Mouse (Mus musculus): ENCODE data around the gene Lypd6b. TPM values are rescaled to one million over a fixed set of nuclear protein-coding genes. Genes with fewer than 3 reads are reported as not detected.

The Lypd6b gene
- polyA plus RNA-seq, 1 experiment from 2014 or later: 0.92 TPM

- H3K4me1 ChIP-seq (replicated peaks; ENCODE audit: control insufficient read depth, insufficient read depth, low read length): 0 out of 2 replicates have a peak, but pooled peaks cover 2% of the 10 kb centered on the region
- no peak overlapping the region for H3K9ac ChIP-seq (ENCODE audit: low read length)
- H3K4me2 ChIP-seq (ENCODE audit: low read depth, low read length, severe bottlenecking): no peak overlapping the region
- H3K27ac ChIP-seq (ENCODE audit: low read depth, low read length): no peak overlapping the region
- H3K4me3 ChIP-seq (ENCODE audit: low read depth, low read length): no peak overlapping the region
- DNase-seq (ENCODE audit: low spot score): no peak
- no peaks in the 10 kb centered on the region for H3K36me3 ChIP-seq (ENCODE audit: control insufficient read depth, insufficient read depth, low read length)
- H3K27me3 ChIP-seq (ENCODE audit: control insufficient read depth, insufficient read depth, low read length): no peaks in the 10 kb centered on the region
- WGBS: 92% methylated on average over 3 of the region's 3 CpGs
- no peak for ATAC-seq (replicated peaks; ENCODE audit: low FRiP score)
- no peaks in the 10 kb centered on the region for H3K9me3 ChIP-seq (ENCODE audit: control insufficient read depth, low read length)
These were observed 58.6 kb downstream of the Lypd6b start for GRCm38 (mm10) chr2:49846097-49846496.

- Histone ChIP-seq H3K27ac (ENCODE audit: low read depth, low read length) (no peak overlapping the region), H3K4me2 (ENCODE audit: low read depth, low read length, severe bottlenecking) (no peak overlapping the region), H3K27me3 (ENCODE audit: control insufficient read depth, insufficient read depth, low read length) (no peaks in the 10 kb centered on the region), H3K4me3 (ENCODE audit: low read depth, low read length) (no peak overlapping the region), H3K36me3 (ENCODE audit: control insufficient read depth, insufficient read depth, low read length) (no peaks in the 10 kb centered on the region), H3K9me3 (ENCODE audit: control insufficient read depth, low read length) (no peaks in the 10 kb centered on the region), H3K4me1 (replicated peaks; ENCODE audit: control insufficient read depth, insufficient read depth, low read length) (0 out of 2 replicates have a peak, but pooled peaks cover 2% of the 10 kb centered on the region), H3K9ac (ENCODE audit: low read length) (no peak overlapping the region)
- no peak for DNase-seq (ENCODE audit: low spot score)
- 93% methylated on average over 3 of the region's 3 CpGs for WGBS
- no peak for ATAC-seq (replicated peaks; ENCODE audit: low FRiP score)
These were observed 59.4 kb downstream of the Lypd6b start for GRCm38 (mm10) chr2:49846880-49847279.

GRCm38 (mm10) chr2:49847831-49848230, 60.3 kb downstream of the Lypd6b start:
- Histone ChIP-seq H3K4me1 (replicated peaks; ENCODE audit: control insufficient read depth, insufficient read depth, low read length) (0 out of 2 replicates have a peak, but pooled peaks cover 2% of the 10 kb centered on the region), H3K27ac (ENCODE audit: low read depth, low read length) (no peak overlapping the region), H3K9ac (ENCODE audit: low read length) (no peak overlapping the region), H3K4me2 (ENCODE audit: low read depth, low read length, severe bottlenecking) (no peak overlapping the region), H3K36me3 (ENCODE audit: control insufficient read depth, insufficient read depth, low read length) (no peaks in the 10 kb centered on the region), H3K27me3 (ENCODE audit: control insufficient read depth, insufficient read depth, low read length) (no peaks in the 10 kb centered on the region), H3K4me3 (ENCODE audit: low read depth, low read length) (no peak overlapping the region), H3K9me3 (ENCODE audit: control insufficient read depth, low read length) (no peaks in the 10 kb centered on the region)
- no peak for DNase-seq (ENCODE audit: low spot score)
- ATAC-seq (replicated peaks; ENCODE audit: low FRiP score): no peak
- 78% methylated on average over 2 of the region's 2 CpGs for WGBS

- 83% methylated on average over 1 of the region's 1 CpGs for WGBS
- Histone ChIP-seq H3K4me2 (ENCODE audit: low read depth, low read length, severe bottlenecking) (no peak overlapping the region), H3K27me3 (ENCODE audit: control insufficient read depth, insufficient read depth, low read length) (no peaks in the 10 kb centered on the region), H3K4me3 (ENCODE audit: low read depth, low read length) (no peak overlapping the region), H3K9me3 (ENCODE audit: control insufficient read depth, low read length) (no peaks in the 10 kb centered on the region), H3K9ac (ENCODE audit: low read length) (no peak overlapping the region), H3K4me1 (replicated peaks; ENCODE audit: control insufficient read depth, insufficient read depth, low read length) (0 out of 2 replicates have a peak, but pooled peaks cover 2% of the 10 kb centered on the region), H3K27ac (ENCODE audit: low read depth, low read length) (no peak overlapping the region), H3K36me3 (ENCODE audit: control insufficient read depth, insufficient read depth, low read length) (no peaks in the 10 kb centered on the region)
- ATAC-seq (replicated peaks; ENCODE audit: low FRiP score) (no peak), DNase-seq (ENCODE audit: low spot score) (no peak)
These were observed 62.3 kb downstream of the Lypd6b start for GRCm38 (mm10) chr2:49849771-49850170.

GRCm38 (mm10) chr2:49851977-49852376, 64.5 kb downstream of the Lypd6b start:
- Histone ChIP-seq H3K9me3 (ENCODE audit: control insufficient read depth, low read length) (no peaks in the 10 kb centered on the region), H3K27me3 (ENCODE audit: control insufficient read depth, insufficient read depth, low read length) (no peaks in the 10 kb centered on the region), H3K4me2 (ENCODE audit: low read depth, low read length, severe bottlenecking) (no peak overlapping the region), H3K4me3 (ENCODE audit: low read depth, low read length) (no peak overlapping the region), H3K9ac (ENCODE audit: low read length) (no peak overlapping the region), H3K27ac (ENCODE audit: low read depth, low read length) (no peak overlapping the region), H3K4me1 (replicated peaks; ENCODE audit: control insufficient read depth, insufficient read depth, low read length) (no peaks in the 10 kb centered on the region), H3K36me3 (ENCODE audit: control insufficient read depth, insufficient read depth, low read length) (no peaks in the 10 kb centered on the region)
- DNase-seq (ENCODE audit: low spot score): no peak
- ATAC-seq (replicated peaks; ENCODE audit: low FRiP score): no peak

GRCm38 (mm10) chr2:49856161-49856564, 68.7 kb downstream of the Lypd6b start:
- Histone ChIP-seq H3K4me2 (ENCODE audit: low read depth, low read length, severe bottlenecking) (no peak overlapping the region), H3K36me3 (ENCODE audit: control insufficient read depth, insufficient read depth, low read length) (no peaks in the 10 kb centered on the region), H3K4me3 (ENCODE audit: low read depth, low read length) (no peak overlapping the region), H3K9me3 (ENCODE audit: control insufficient read depth, low read length) (no peaks in the 10 kb centered on the region), H3K4me1 (replicated peaks; ENCODE audit: control insufficient read depth, insufficient read depth, low read length) (no peaks in the 10 kb centered on the region), H3K27me3 (ENCODE audit: control insufficient read depth, insufficient read depth, low read length) (no peaks in the 10 kb centered on the region), H3K27ac (ENCODE audit: low read depth, low read length) (no peak overlapping the region), H3K9ac (ENCODE audit: low read length) (no peak overlapping the region)
- no peak for ATAC-seq (replicated peaks; ENCODE audit: low FRiP score)
- WGBS: 84% methylated on average over 10 of the region's 10 CpGs
- no peak for DNase-seq (ENCODE audit: low spot score)

GRCm38 (mm10) chr2:49856584-49856983, 69.1 kb downstream of the Lypd6b start:
- 88% methylated on average over 5 of the region's 5 CpGs for WGBS
- Histone ChIP-seq H3K4me1 (replicated peaks; ENCODE audit: control insufficient read depth, insufficient read depth, low read length) (no peaks in the 10 kb centered on the region), H3K27ac (ENCODE audit: low read depth, low read length) (no peak overlapping the region), H3K9me3 (ENCODE audit: control insufficient read depth, low read length) (no peaks in the 10 kb centered on the region), H3K27me3 (ENCODE audit: control insufficient read depth, insufficient read depth, low read length) (no peaks in the 10 kb centered on the region), H3K36me3 (ENCODE audit: control insufficient read depth, insufficient read depth, low read length) (no peaks in the 10 kb centered on the region), H3K4me3 (ENCODE audit: low read depth, low read length) (no peak overlapping the region), H3K9ac (ENCODE audit: low read length) (no peak overlapping the region), H3K4me2 (ENCODE audit: low read depth, low read length, severe bottlenecking) (no peak overlapping the region)
- ATAC-seq (replicated peaks; ENCODE audit: low FRiP score): no peak
- DNase-seq (ENCODE audit: low spot score): no peak

- no peak for DNase-seq (ENCODE audit: low spot score)
- ATAC-seq (replicated peaks; ENCODE audit: low FRiP score): no peak
- Histone ChIP-seq H3K36me3 (ENCODE audit: control insufficient read depth, insufficient read depth, low read length) (no peaks in the 10 kb centered on the region), H3K4me1 (replicated peaks; ENCODE audit: control insufficient read depth, insufficient read depth, low read length) (no peaks in the 10 kb centered on the region), H3K4me3 (ENCODE audit: low read depth, low read length) (no peak overlapping the region), H3K9ac (ENCODE audit: low read length) (no peak overlapping the region), H3K27ac (ENCODE audit: low read depth, low read length) (no peak overlapping the region), H3K4me2 (ENCODE audit: low read depth, low read length, severe bottlenecking) (no peak overlapping the region), H3K27me3 (ENCODE audit: control insufficient read depth, insufficient read depth, low read length) (no peaks in the 10 kb centered on the region), H3K9me3 (ENCODE audit: control insufficient read depth, low read length) (no peaks in the 10 kb centered on the region)
- 54% methylated on average over 11 of the region's 11 CpGs for WGBS
These were observed 72.9 kb downstream of the Lypd6b start for GRCm38 (mm10) chr2:49860219-49860962.

GRCm38 (mm10) chr2:49860969-49861592, 73.6 kb downstream of the Lypd6b start:
- Histone ChIP-seq H3K4me1 (replicated peaks; ENCODE audit: control insufficient read depth, insufficient read depth, low read length) (no peaks in the 10 kb centered on the region), H3K4me2 (ENCODE audit: low read depth, low read length, severe bottlenecking) (no peak overlapping the region), H3K36me3 (ENCODE audit: control insufficient read depth, insufficient read depth, low read length) (no peaks in the 10 kb centered on the region), H3K27ac (ENCODE audit: low read depth, low read length) (no peak overlapping the region), H3K9me3 (ENCODE audit: control insufficient read depth, low read length) (no peaks in the 10 kb centered on the region), H3K27me3 (ENCODE audit: control insufficient read depth, insufficient read depth, low read length) (no peaks in the 10 kb centered on the region), H3K9ac (ENCODE audit: low read length) (no peak overlapping the region), H3K4me3 (ENCODE audit: low read depth, low read length) (no peak overlapping the region)
- WGBS: 37% methylated on average over 11 of the region's 12 CpGs
- DNase-seq (ENCODE audit: low spot score): no peak
- no peak for ATAC-seq (replicated peaks; ENCODE audit: low FRiP score)
